Mouse (Mus musculus) hindbrain, embryonic 10.5 days (tissue): ENCODE data around the gene Gm20924. TPM values are rescaled to one million over a fixed set of nuclear protein-coding genes. Genes with fewer than 3 reads are reported as not detected.
"Not testable (repeated sequence)": the region's sequence is repeated elsewhere in the genome, so short reads cannot be mapped to it uniquely, and the experiment has no call there.

ENCODE experiments used
- DNase-seq: peaks from one replicate; pipeline ENCODE4 v3.0.0-alpha.2; 2017; ENCODE audit warnings: low spot score
- H3K27ac ChIP-seq: fragments of 300-500 bp; sonication (generic); 2 replicates; pipeline ENCODE4 v1.5.1; 2016; ENCODE audit warnings: mild to moderate bottlenecking, moderate library complexity
- H3K27me3 ChIP-seq: fragments of 300-500 bp; sonication (generic); 2 replicates; pipeline ENCODE4 v1.6.1; 2016; ENCODE audit warnings: mild to moderate bottlenecking; ENCODE audit not compliant: poor library complexity, insufficient read depth, severe bottlenecking
- H3K36me3 ChIP-seq: fragments of 300-500 bp; sonication (generic); 2 replicates; pipeline ENCODE4 v1.6.1; 2016; ENCODE audit warnings: mild to moderate bottlenecking, moderate library complexity
- H3K4me1 ChIP-seq: fragments of 300-500 bp; sonication (generic); replicated peaks from 2 replicates; pipeline ENCODE4 v1.6.1; 2016; ENCODE audit warnings: mild to moderate bottlenecking
- H3K4me3 ChIP-seq: fragments of 300-500 bp; sonication (generic); 2 replicates; pipeline ENCODE4 v1.5.1; 2016; ENCODE audit warnings: mild to moderate bottlenecking, moderate library complexity
- H3K9me3 ChIP-seq: fragments of 300-500 bp; sonication (generic); 2 replicates; pipeline ENCODE4 v1.6.1; 2016; ENCODE audit warnings: mild to moderate bottlenecking, moderate library complexity
- WGBS: fragments of 180-500 bp; shearing (Covaris S2); methylation state at CpG from one replicate; pipeline ENCODE4 v1.1.7; 2016; 5-methylcytosine and 5-hydroxymethylcytosine counted together
- polyA plus RNA-seq: library from polyadenylated mRNA; unstranded; fragments of >200 nt; fragmentation: Nextera tagmentation; extraction: Ambion mirVana; gene quantifications from 2 replicates; pipeline ENCODE4 v1.2.1, GENCODE M21; 2016

The Gm20924 gene
- not detected in 2 replicates for polyA plus RNA-seq

GRCm38 (mm10) chrY:65207427-65207826 lies at the start of gene Gm20924:
Gm20924 (minus strand) TSS chrY:65207527.
- not testable (repeated sequence) for H3K27me3 ChIP-seq, H3K4me1 ChIP-seq, DNase-seq, H3K27ac ChIP-seq, H3K4me3 ChIP-seq, H3K36me3 ChIP-seq, H3K9me3 ChIP-seq
- no CpG with 5 or more reads among the region's 4 CpGs for WGBS

Other genes with a start within 250 kb of the Gm20924 start
- gene Gm20736, start 170.2 kb upstream of the Gm20924 start, polyA plus RNA-seq: not detected in 2 replicates